Mouse (Mus musculus) ES-Bruce4 (cell line): ENCODE results near the gene Ehmt1.

Experiments
- CTCF ChIP-seq: IDR thresholded peaks from one replicate; pipeline ENCODE4 v1.8.1; 2011; ENCODE audit warnings: low read depth, low read length
- POLR2A ChIP-seq: IDR thresholded peaks from one replicate; pipeline ENCODE4 v1.8.1; 2011; ENCODE audit warnings: low read length; ENCODE audit not compliant: insufficient read depth

GRCm38 (mm10) chr2:24910481-24910880, 8.9 kb downstream of the Ehmt1 start:
- TF ChIP-seq CTCF, result no peak
- no peak for TF ChIP-seq POLR2A
